8 mouse cellular contexts compared by ENCODE assay signal in genomic region chr4:83323910-83324684, GRCm38 (mm10). TPM values are rescaled to one million over a fixed set of nuclear protein-coding genes. Genes with fewer than 3 reads are reported as not detected.
DNase-seq lines count a peak whose midpoint lies in the region; ATAC-seq and TF ChIP-seq lines count a peak whose summit lies in the region.

Ttc39b (minus strand) TSS chr4:83324255.

- WGBS in cerebellum, adult 2 months = under 1% methylated on average over 57 of the region's 59 CpGs
- 5% methylated on average over 58 of the region's 59 CpGs for WGBS in forebrain, postnatal 0 days
- under 1% methylated on average over 56 of the region's 59 CpGs for WGBS in lung, embryonic 15.5 days
- WGBS in olfactory bulb, adult 2 months = under 1% methylated on average over 59 of the region's 59 CpGs

- 0 out of 2 replicates have a peak within 1 kb of the TSS, but pooled peaks have one; percentile 28 for H3K27ac ChIP-seq in cerebellum, adult 2 months (ENCODE audit: insufficient read depth, low read length)
- H3K27ac ChIP-seq in forebrain, postnatal 0 days (ENCODE audit: low read depth, low read length) = peak within 1 kb of the TSS; percentile 35; the same call in 1 of the 2 replicates
- H3K27ac ChIP-seq in lung, embryonic 15.5 days = peak within 1 kb of the TSS; percentile 61
- 0 out of 2 replicates have a peak within 1 kb of the TSS, but pooled peaks have one; percentile 1 for H3K27ac ChIP-seq in olfactory bulb, adult 2 months (ENCODE audit: insufficient read depth, low read depth, low read length)

- no peak for TF ChIP-seq CTCF in cerebellum, adult 2 months (IDR thresholded peaks at IDR 0.05; ENCODE audit: borderline replicate concordance, insufficient read depth, low read depth, low read length)
- TF ChIP-seq CTCF in forebrain, postnatal 0 days (IDR thresholded peaks at IDR 0.05; ENCODE audit: low read depth) = no peak
- no peak for TF ChIP-seq CTCF in olfactory bulb, adult 2 months (IDR thresholded peaks at IDR 0.05; ENCODE audit: insufficient read depth, low read depth, low read length)

- H3K9ac ChIP-seq in forebrain, postnatal 0 days = peak within 1 kb of the TSS; percentile 60
- peak within 1 kb of the TSS; percentile 51 for H3K9ac ChIP-seq in lung, embryonic 15.5 days

- peak; percentile 82 for DNase-seq in MEL-GATA-1-ER (ENCODE audit: extremely low read depth, low read depth)
- DNase-seq in cerebellum, adult 2 months = peak; percentile 92 to 93
- peak; percentile 87 for DNase-seq in forebrain, postnatal 0 days
- DNase-seq in heart, postnatal 4 days = peak; percentile 99
- DNase-seq in layer of hippocampus, adult 9-10 months (ENCODE audit: low spot score) = peak; percentile 89
- peak; percentile 88 to 92 for DNase-seq in thymus, adult 18-20 months

- H3K4me3 ChIP-seq in cerebellum, adult 2 months (replicated peaks; ENCODE audit: insufficient read depth, low read depth, low read length) = peak within 1 kb of the TSS; percentile 83
- H3K4me3 ChIP-seq in forebrain, postnatal 0 days (ENCODE audit: low read depth, low read length) = peak within 1 kb of the TSS; percentile 80
- H3K4me3 ChIP-seq in lung, embryonic 15.5 days = peak within 1 kb of the TSS; percentile 67
- peak within 1 kb of the TSS; percentile 62 for H3K4me3 ChIP-seq in olfactory bulb, adult 2 months (ENCODE audit: insufficient read depth, low read depth, low read length)

- TF ChIP-seq POLR2A in cerebellum, adult 2 months (IDR thresholded peaks at IDR 0.05; ENCODE audit: borderline replicate concordance, insufficient read depth, low read length) = no peak
- no peak for TF ChIP-seq POLR2A in olfactory bulb, adult 2 months (IDR thresholded peaks at IDR 0.05; ENCODE audit: insufficient read depth, low read depth, low read length)

- H3K9me3 ChIP-seq in forebrain, postnatal 0 days (ENCODE audit: low read length) = no peaks in the 10 kb centered on the region
- no peaks in the 10 kb centered on the region for H3K9me3 ChIP-seq in lung, embryonic 15.5 days

- peak within 1 kb of the TSS; percentile 100 for H3K4me2 ChIP-seq in forebrain, postnatal 0 days (ENCODE audit: low read depth)
- peak within 1 kb of the TSS; percentile 92 for H3K4me2 ChIP-seq in lung, embryonic 15.5 days

- no peaks in the 10 kb centered on the region for H3K36me3 ChIP-seq in forebrain, postnatal 0 days (ENCODE audit: insufficient read depth)
- H3K36me3 ChIP-seq in lung, embryonic 15.5 days = no peaks in the 10 kb centered on the region

- no peaks in the 10 kb centered on the region for H3K27me3 ChIP-seq in cerebellum, adult 2 months (ENCODE audit: control insufficient read depth, insufficient read depth, low read length)
- H3K27me3 ChIP-seq in forebrain, postnatal 0 days (ENCODE audit: insufficient read depth, low read length) = no peaks in the 10 kb centered on the region
- 0 out of 2 replicates have a peak, but pooled peaks cover 6% of the 10 kb centered on the region for H3K27me3 ChIP-seq in lung, embryonic 15.5 days

- peak; percentile 99 for ATAC-seq in forebrain, postnatal 0 days
- ATAC-seq in lung, embryonic 15.5 days (ENCODE audit: borderline replicate concordance, extremely low read depth, low FRiP score, low TSS enrichment) = peak; percentile 99

- 0 out of 2 replicates have a peak, but pooled peaks cover 2% of the 10 kb centered on the region for H3K4me1 ChIP-seq in cerebellum, adult 2 months (ENCODE audit: control insufficient read depth, insufficient read depth, low read length)
- H3K4me1 ChIP-seq in forebrain, postnatal 0 days (ENCODE audit: insufficient read depth) = 0 out of 2 replicates have a peak, but pooled peaks cover 2% of the 10 kb centered on the region
- peaks cover 17% of the 10 kb centered on the region for H3K4me1 ChIP-seq in lung, embryonic 15.5 days
- peaks cover 2% of the 10 kb centered on the region; the same call in 1 of the 2 replicates for H3K4me1 ChIP-seq in olfactory bulb, adult 2 months (ENCODE audit: control insufficient read depth, insufficient read depth, low read length)

RNA-seq across cellular contexts. Expression of gene Ttc39b, which starts in this region (rescaled TPM):
- polyA plus RNA-seq in cerebellum, adult 2 months (2012; rRNA removed) = 23.7 and 24.3 TPM in 2 replicates
- 9.4 and 20.3 TPM in 2 replicates for total RNA-seq in forebrain, postnatal 0 days (2014; rRNA removed)
- 4.6 and 5.1 TPM in 2 replicates for polyA plus RNA-seq in forebrain, postnatal 0 days (2015; fragmentation: Nextera tagmentation; extraction: Ambion mirVana)
- 10 to 100 TPM; 12.8 to 14.5 TPM for total RNA-seq in heart, postnatal 4 days (2021)
- polyA plus RNA-seq in lung, embryonic 15.5 days (2015; fragmentation: Nextera tagmentation; extraction: Ambion mirVana) = 3.3 and 3.9 TPM in 2 replicates
- polyA plus RNA-seq in olfactory bulb, adult 2 months (2012; ENCODE audit: insufficient read depth, insufficient read length, low replicate concordance, missing spikeins) = not detected in 2 replicates

Comparison
In these comparisons a context has a peak if more than half of its experiments do, and no peak if none do; other contexts are left out.
1. Peak in every context shown above with its lines: DNase-seq, ATAC-seq, H3K4me3 ChIP-seq and H3K27ac ChIP-seq.
2. H3K27ac ChIP-seq: peak in every context shown above with its lines; median percentile 61 in lung, embryonic 15.5 days; 35 in forebrain, postnatal 0 days; 28 in cerebellum, adult 2 months; 1 in olfactory bulb, adult 2 months.